Mouse (Mus musculus) MEL (cell line): ENCODE measurements around the gene Olfr323. TPM values are rescaled to one million over a fixed set of nuclear protein-coding genes. Genes with fewer than 3 reads are reported as not detected.

ENCODE experiments used
- DNase-seq: peaks from one replicate; pipeline ENCODE4 v3.0.0; 2011; ENCODE audit warnings: low read depth, low spot score
- H3K27ac ChIP-seq: 2 replicates; pipeline ENCODE4 v1.5.1; 2012; ENCODE audit warnings: low read depth, mild to moderate bottlenecking, control low read depth, low read length, moderate library complexity; ENCODE audit not compliant: control insufficient read depth
- H3K27me3 ChIP-seq, 2 experiments: fragments of 150-350 bp in 1 of 2; sonication (generic) in 1 of 2; 2 replicates each; pipeline ENCODE4 v1.6.1; 2012; ENCODE audit warnings: low read length in 2 of 2, mild to moderate bottlenecking in 2 of 2, improper control_type of control experiment in 1 of 2, moderate library complexity in 1 of 2; ENCODE audit not compliant: insufficient read depth in 2 of 2, control insufficient read depth in 1 of 2
- H3K36me3 ChIP-seq, 2 experiments: 2 replicates each; pipeline ENCODE4 v1.6.1; 2012 to 2014; ENCODE audit warnings: low read length in 2 of 2, improper control_type of control experiment in 1 of 2, inconsistent platforms in 1 of 2, mild to moderate bottlenecking in 1 of 2; ENCODE audit not compliant: insufficient read depth in 2 of 2, control insufficient read depth in 1 of 2
- H3K4me1 ChIP-seq, 2 experiments: fragments of 150-350 bp in 1 of 2; sonication (generic) in 1 of 2; 2 replicates each; pipeline ENCODE4 v1.6.1; 2012; ENCODE audit warnings: low read length in 2 of 2, improper control_type of control experiment in 1 of 2, mild to moderate bottlenecking in 1 of 2; ENCODE audit not compliant: insufficient read depth in 2 of 2, control insufficient read depth in 1 of 2
- H3K4me3 ChIP-seq, 2 experiments: fragments of 150-350 bp in 1 of 2; sonication (generic) in 1 of 2; 2 replicates each; pipeline ENCODE4 v1.5.1; 2012; ENCODE audit warnings: low read depth in 2 of 2, low read length in 2 of 2, mild to moderate bottlenecking in 2 of 2, moderate library complexity in 2 of 2, control low read depth in 1 of 2, improper control_type of control experiment in 1 of 2; ENCODE audit not compliant: control insufficient read depth in 1 of 2, insufficient read depth in 1 of 2
- H3K79me2 ChIP-seq: 2 replicates; pipeline ENCODE4 v1.6.1; 2012; ENCODE audit warnings: mild to moderate bottlenecking, low read length, moderate library complexity; ENCODE audit not compliant: control insufficient read depth, poor library complexity, insufficient read depth
- H3K9ac ChIP-seq: 2 replicates; pipeline ENCODE4 v1.6.1; 2012; ENCODE audit warnings: low read depth, mild to moderate bottlenecking, control low read depth, low read length, moderate library complexity; ENCODE audit not compliant: control insufficient read depth, poor library complexity, severe bottlenecking
- H3K9me3 ChIP-seq: fragments of 150-350 bp; sonication (generic); replicated peaks from 2 replicates; pipeline ENCODE4 v1.6.1; 2012; ENCODE audit warnings: mild to moderate bottlenecking, low read length, improper control_type of control experiment, moderate library complexity; ENCODE audit not compliant: insufficient read depth
- BHLHE40 ChIP-seq: IDR thresholded peaks from 2 replicates; pipeline ENCODE4 v1.6.1; 2012; ENCODE audit warnings: low read depth, mild to moderate bottlenecking, inconsistent platforms, low read length, improper control_type of control experiment, borderline replicate concordance
- CHD1 ChIP-seq: IDR thresholded peaks from 2 replicates; pipeline ENCODE4 v1.6.1; 2012; ENCODE audit warnings: low read depth, mild to moderate bottlenecking, inconsistent platforms, low read length, improper control_type of control experiment
- CHD2 ChIP-seq: IDR thresholded peaks from 2 replicates; pipeline ENCODE4 v1.6.1; 2011; ENCODE audit warnings: low read length, improper control_type of control experiment
- E2F4 ChIP-seq: IDR thresholded peaks from 2 replicates; pipeline ENCODE4 v1.6.1; 2011; ENCODE audit warnings: low read depth, low read length, improper control_type of control experiment, borderline replicate concordance
- EP300 ChIP-seq, 2 experiments: IDR thresholded peaks; 2 replicates each; pipeline ENCODE4 v1.6.1; 2011; ENCODE audit warnings: improper control_type of control experiment in 2 of 2, low read length in 2 of 2, low read depth in 1 of 2, mild to moderate bottlenecking in 1 of 2
- HCFC1 ChIP-seq: IDR thresholded peaks from 2 replicates; pipeline ENCODE4 v1.6.1; 2012; ENCODE audit warnings: low read depth, mild to moderate bottlenecking, inconsistent platforms, low read length, improper control_type of control experiment, moderate library complexity
- KAT2A ChIP-seq: conservative IDR thresholded peaks from 2 replicates; pipeline ENCODE4 v1.6.1; 2012; ENCODE audit warnings: low read depth, low read length, improper control_type of control experiment, inconsistent platforms
- MAFK ChIP-seq: IDR thresholded peaks from 2 replicates; pipeline ENCODE4 v1.6.1; 2011; ENCODE audit warnings: low read depth, mild to moderate bottlenecking, low read length, improper control_type of control experiment, borderline replicate concordance
- MAZ ChIP-seq: IDR thresholded peaks from 2 replicates; pipeline ENCODE4 v1.6.1; 2012; ENCODE audit warnings: low read depth, mild to moderate bottlenecking, inconsistent platforms, low read length, improper control_type of control experiment
- MXI1 ChIP-seq: IDR thresholded peaks from 2 replicates; pipeline ENCODE4 v1.6.1; 2011; ENCODE audit warnings: mild to moderate bottlenecking, low read depth, low read length, improper control_type of control experiment
- MYB ChIP-seq: IDR thresholded peaks from 2 replicates; pipeline ENCODE4 v1.6.1; 2011; ENCODE audit warnings: mild to moderate bottlenecking, low read depth, low read length, improper control_type of control experiment
- MYC ChIP-seq: IDR thresholded peaks from 2 replicates; pipeline ENCODE4 v1.6.1; 2011; ENCODE audit warnings: low read depth, mild to moderate bottlenecking, low read length, improper control_type of control experiment, moderate library complexity
- RAD21 ChIP-seq: IDR thresholded peaks from 2 replicates; pipeline ENCODE4 v1.6.1; 2011; ENCODE audit warnings: mild to moderate bottlenecking, low read depth, low read length, improper control_type of control experiment
- RCOR1 ChIP-seq: IDR thresholded peaks from 2 replicates; pipeline ENCODE4 v1.6.1; 2012; ENCODE audit warnings: low read depth, mild to moderate bottlenecking, inconsistent platforms, low read length, improper control_type of control experiment
- TAL1 ChIP-seq: IDR thresholded peaks from 2 replicates; pipeline ENCODE4 v1.6.1; 2012; ENCODE audit warnings: mild to moderate bottlenecking, inconsistent platforms, low read length, moderate library complexity, mixed read lengths
- TBP ChIP-seq: IDR thresholded peaks from 2 replicates; pipeline ENCODE4 v1.8.0; 2011; ENCODE audit warnings: low read depth, low read length, improper control_type of control experiment
- TCF12 ChIP-seq: IDR thresholded peaks from 2 replicates; pipeline ENCODE4 v1.6.1; 2014; ENCODE audit warnings: low read depth, mild to moderate bottlenecking, inconsistent platforms, low read length, improper control_type of control experiment, moderate library complexity
- UBTF ChIP-seq: IDR thresholded peaks from 2 replicates; pipeline ENCODE4 v1.6.1; 2012; ENCODE audit warnings: low read depth, mild to moderate bottlenecking, inconsistent platforms, low read length, improper control_type of control experiment, moderate library complexity, borderline replicate concordance; ENCODE audit not compliant: insufficient read depth
- USF1 ChIP-seq: IDR thresholded peaks from 2 replicates; pipeline ENCODE4 v1.6.1; 2014; ENCODE audit warnings: low read depth, mild to moderate bottlenecking, inconsistent platforms, low read length, improper control_type of control experiment, moderate library complexity
- ZC3H11A ChIP-seq: IDR thresholded peaks from 2 replicates; pipeline ENCODE4 v1.6.1; 2012; ENCODE audit warnings: low read depth, mild to moderate bottlenecking, inconsistent platforms, low read length, improper control_type of control experiment
- ZMIZ1 ChIP-seq: IDR thresholded peaks from 2 replicates; pipeline ENCODE4 v1.6.1; 2012; ENCODE audit warnings: low read depth, mild to moderate bottlenecking, inconsistent platforms, low read length, improper control_type of control experiment, moderate library complexity
- polyA plus RNA-seq, 2 experiments: library from polyadenylated mRNA; stranded (reverse) in 1 of 2; unstranded in 1 of 2; fragments of >175 nt in 1 of 2; fragments of >200 nt in 1 of 2; gene quantifications; 2 replicates each; pipeline versions ENCODE4 v1.2.1 to v1.2.4; 2012; ENCODE audit warnings: low replicate concordance in 2 of 2, low read depth in 1 of 2; ENCODE audit not compliant: insufficient read length in 2 of 2, insufficient read depth in 1 of 2, missing spikeins in 1 of 2
- total RNA-seq: library from RNA; depleted of rRNA; stranded (reverse); fragments of 300-350 nt; gene quantifications from 2 replicates; pipeline ENCODE4 v1.2.3, GENCODE M21; 2012

Olfr323 gene
- total and polyA plus RNA-seq, 3 experiments: not detected

DNA sequence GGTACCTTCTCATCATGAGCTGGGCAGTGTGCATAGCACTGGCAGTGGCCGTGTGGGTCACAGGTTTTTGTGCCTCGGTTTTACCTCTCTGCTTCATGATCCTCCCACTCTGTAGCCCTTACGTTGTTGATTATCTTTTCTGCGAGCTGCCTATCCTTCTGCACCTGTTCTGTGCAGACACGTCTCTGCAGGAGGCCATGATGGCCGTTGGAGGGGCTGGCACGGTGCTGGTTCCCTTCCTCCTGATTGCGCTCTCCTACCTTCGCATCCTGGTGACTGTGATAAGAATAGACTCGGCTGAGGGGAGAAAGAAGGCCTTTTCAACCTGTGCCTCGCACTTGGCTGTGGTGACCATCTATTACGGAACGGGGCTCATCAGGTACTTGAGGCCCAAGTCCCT is 32.5 kb downstream of the Olfr323 start:
- Histone ChIP-seq H3K79me2 (no peaks in the 10 kb centered on the region), H3K4me1 (peaks cover 0 to 7% of the 10 kb centered on the region in 2 experiments; a peak in 1 of 4 replicates), H3K9ac (no peak overlapping the region), H3K4me3 (no peak overlapping the region)
- TF ChIP-seq MXI1 (no peak), TAL1 (peak; percentile 43), USF1 (no peak), CHD2 (no peak), RAD21 (no peak), RCOR1 (no peak), UBTF (no peak), CHD1 (no peak), ZC3H11A (no peak), ZMIZ1 (no peak), EP300 (IDR thresholded peaks at IDR 0.05; ENCODE audit: low read depth in 1 of 2, low read length in 2 of 2) (peak in 1 of 2 experiments; percentile 64; a peak in 2 of 4 replicates), TCF12 (peak; percentile 62; the same call in 1 of the 2 replicates), MYB (no peak)
- TF ChIP-seq, all 39 proteins: peak for 3
- Histone ChIP-seq H3K9me3 (no peaks in the 10 kb centered on the region), H3K27me3 (peaks cover 4 to 7% of the 10 kb centered on the region in 2 experiments; a peak in 3 of 4 replicates), H3K36me3 (no peaks in the 10 kb centered on the region; a peak in 1 of 4 replicates), H3K27ac (no peak overlapping the region)
- peak; percentile 30 for DNase-seq

DNA sequence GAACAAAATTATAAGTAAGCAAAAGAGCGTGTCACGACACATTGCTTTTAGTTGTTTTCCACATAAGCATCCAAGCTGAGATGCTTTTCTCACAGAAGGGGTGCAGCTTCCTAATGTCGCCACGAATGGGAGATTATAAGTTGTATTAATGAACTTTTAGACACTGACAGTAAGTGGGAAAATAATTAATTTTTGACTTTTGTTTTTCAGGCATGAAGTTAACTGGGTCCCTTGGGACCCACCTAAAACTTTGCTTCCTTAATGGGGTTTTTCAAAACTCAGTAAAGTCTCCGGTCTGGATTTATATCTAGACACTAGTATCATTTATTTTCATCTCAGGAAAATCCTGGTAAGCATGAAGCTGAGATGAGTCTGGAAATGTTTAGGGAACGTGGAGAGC is 35.5 kb downstream of the Olfr323 start, which contains the start of gene Olfr324:
Gene Olfr324, plus strand, starts transcription at position 301 of the 400 bp plus-strand sequence.
- no peak for TF ChIP-seq MAZ
- TF ChIP-seq E2F4: no peak
- no peak for TF ChIP-seq BHLHE40
- no peak for TF ChIP-seq MYC
- no peak for TF ChIP-seq TBP
- TF ChIP-seq MAFK: no peak
- TF ChIP-seq MXI1: no peak
- no peak for TF ChIP-seq ZMIZ1
- no peak for TF ChIP-seq HCFC1
- TF ChIP-seq KAT2A: no peak
- TF ChIP-seq ZC3H11A: no peak
- no peak for TF ChIP-seq TAL1
- no peaks in the 10 kb centered on the region for H3K79me2 ChIP-seq
- no peak for DNase-seq

More for the DNA sequence above, 35.5 kb downstream of the Olfr323 start, which contains the start of gene Olfr324:
- Histone ChIP-seq H3K4me1 (0 out of 4 replicates have a peak, but pooled peaks cover 0 to 5% of the 10 kb centered on the region in 2 experiments), H3K27ac (no peak within 1 kb of the TSS), H3K36me3 (no peaks in the 10 kb centered on the region), H3K9ac (no peak within 1 kb of the TSS), H3K4me3 (no peak within 1 kb of the TSS), H3K27me3 (peaks cover 3 to 12% of the 10 kb centered on the region in 2 experiments; a peak in 3 of 4 replicates), H3K9me3 (no peaks in the 10 kb centered on the region)
